ENCODE assay signal across 19 mouse cellular contexts in genomic region chr2:78020516-78020915, GRCm38 (mm10).
A peak's percentile ranks its signal among the peaks of the same experiment; 100 is the strongest.
DNase-seq lines count a peak whose midpoint lies in the region; TF ChIP-seq lines count a peak whose summit lies in the region.
"Had no signal": no experiment of that assay in that cellular context is flagged by ENCODE, and none has a peak within 500 bp of the region (broad histone marks: within the 10 kb centered on the region; RNA-seq: fewer than 3 reads in every experiment).

No protein-coding gene starts in this region.

- DNase-seq in 3T3-L1 (ENCODE audit: low read depth, low spot score) (peak; percentile 72), adipocyte (ENCODE audit: low spot score) (peak; percentile 75)
- DNase-seq in mesoderm, embryonic 11.5 days (ENCODE audit: low read depth, low spot score): peak; percentile 18
- DNase-seq in lung, postnatal 25 days (ENCODE audit: low spot score): no peak
- DNase-seq in lung, adult 2 months: no peak
- DNase-seq: adrenal gland, adult 8-10 months; adrenal gland, postnatal 14 days; adrenal gland, postnatal 36 days; B cell, adult 2 months; cerebellum, adult 11-12 months; cerebellum, adult 2 months; cerebellum, adult 9-10 months; cerebellum, postnatal 10 days; cerebellum, postnatal 25 days; forebrain, postnatal 0 days had no signal

- no peak for TF ChIP-seq POLR2A in lung, adult 2 months (IDR thresholded peaks at IDR 0.05; ENCODE audit: borderline replicate concordance, extremely low read depth, low read depth, low read length)

- no peaks in the 10 kb centered on the region for H3K4me1 ChIP-seq in lung, adult 2 months (ENCODE audit: control insufficient read depth, insufficient read depth, low read length)
- H3K4me1 ChIP-seq: embryonic facial prominence, embryonic 10.5 days; embryonic facial prominence, embryonic 12.5 days; forebrain, embryonic 13.5 days; forebrain, embryonic 15.5 days had no signal

- WGBS in lung, adult 2 months: 65% methylated on average over 3 of the region's 3 CpGs

- no peak overlapping the region for H3K4me3 ChIP-seq in lung, adult 2 months (replicated peaks; ENCODE audit: extremely low read depth, low read depth, low read length)
- H3K4me3 ChIP-seq: embryonic facial prominence, embryonic 10.5 days; embryonic facial prominence, embryonic 12.5 days; forebrain, embryonic 13.5 days; forebrain, embryonic 15.5 days had no signal

- TF ChIP-seq CTCF in lung, adult 2 months (IDR thresholded peaks at IDR 0.05; ENCODE audit: insufficient read depth, low read length): no peak

Comparison
In these comparisons a context has a peak if more than half of its experiments do, and no peak if none do; other contexts are left out.
1. DNase-seq: peak in 3T3-L1 (single experiment), adipocyte (single experiment) and mesoderm, embryonic 11.5 days (single experiment); none in lung, postnatal 25 days (single experiment) and lung, adult 2 months (single experiment).